Mouse (Mus musculus) CH12.LX (cell line): Measurements from ENCODE around the gene Timd4. TPM values are rescaled to one million over a fixed set of nuclear protein-coding genes. Genes with fewer than 3 reads are reported as not detected.

Experiments used
- DNase-seq: peaks from one replicate; pipeline ENCODE4 v3.0.0-alpha.2; 2013; ENCODE audit errors: extremely low read depth
- H3K27ac ChIP-seq: 2 replicates; pipeline ENCODE4 v1.5.1; 2012; ENCODE audit warnings: low read depth, mild to moderate bottlenecking, control low read depth, moderate library complexity; ENCODE audit not compliant: insufficient read depth
- H3K27me3 ChIP-seq: replicated peaks from 2 replicates; pipeline ENCODE3; 2012; ENCODE audit warnings: inconsistent platforms
- H3K36me3 ChIP-seq, 2 experiments: replicated peaks in 1 of 2; 2 replicates each; pipeline versions ENCODE3 to v1.6.1; 2012; ENCODE audit warnings: inconsistent platforms in 1 of 2, low read length in 1 of 2, mild to moderate bottlenecking in 1 of 2, mixed read lengths in 1 of 2, moderate library complexity in 1 of 2; ENCODE audit not compliant: control insufficient read depth in 1 of 2, insufficient read depth in 1 of 2
- H3K4me1 ChIP-seq, 2 experiments: 2 replicates each; pipeline ENCODE4 v1.6.1; 2012; ENCODE audit warnings: inconsistent platforms in 1 of 2, moderate library complexity in 1 of 2; ENCODE audit not compliant: insufficient read depth in 2 of 2, control insufficient read depth in 1 of 2
- H3K4me2 ChIP-seq: 2 replicates; pipeline ENCODE4 v1.6.1; 2012; ENCODE audit warnings: low read depth, mild to moderate bottlenecking, control low read depth; ENCODE audit not compliant: poor library complexity, insufficient read depth, severe bottlenecking
- H3K4me3 ChIP-seq, 3 experiments: fragments of 150-350 bp in 1 of 3; sonication (generic) in 1 of 3; replicated peaks in 1 of 3; 2 replicates each; pipeline versions ENCODE3 to v1.5.1; 2011 to 2012; ENCODE audit warnings: low read depth in 2 of 3, low read length in 2 of 3, mild to moderate bottlenecking in 2 of 3, moderate library complexity in 2 of 3, control low read depth in 1 of 3, improper control_type of control experiment in 1 of 3, inconsistent platforms in 1 of 3, mixed read lengths in 1 of 3; ENCODE audit not compliant: poor library complexity in 1 of 3
- H3K79me2 ChIP-seq: replicated peaks from 2 replicates; pipeline ENCODE4 v1.6.1; 2012; ENCODE audit warnings: mild to moderate bottlenecking, moderate library complexity; ENCODE audit not compliant: control insufficient read depth, poor library complexity, insufficient read depth, severe bottlenecking; ENCODE audit errors: extremely low read depth
- H3K9ac ChIP-seq: 2 replicates; pipeline ENCODE4 v1.6.1; 2012; ENCODE audit warnings: low read depth, mild to moderate bottlenecking, control low read depth, moderate library complexity; ENCODE audit not compliant: insufficient read depth
- H3K9me3 ChIP-seq: replicated peaks from 2 replicates; pipeline ENCODE3; 2012; ENCODE audit warnings: low read length, inconsistent platforms, mixed read lengths
- BHLHE40 ChIP-seq: IDR thresholded peaks from 2 replicates; pipeline ENCODE4 v1.6.1; 2011; ENCODE audit warnings: mild to moderate bottlenecking, low read depth, low read length, improper control_type of control experiment
- CHD2 ChIP-seq: IDR thresholded peaks from 2 replicates; pipeline ENCODE4 v1.6.1; 2011; ENCODE audit warnings: low read length, improper control_type of control experiment
- CTCF ChIP-seq, 2 experiments: IDR thresholded peaks in 1 of 2; conservative IDR thresholded peaks in 1 of 2; 2 replicates each; pipeline ENCODE4 v1.5.1; 2011 to 2012; ENCODE audit warnings: low read depth in 2 of 2, low read length in 2 of 2, improper control_type of control experiment in 1 of 2, inconsistent platforms in 1 of 2, mild to moderate bottlenecking in 1 of 2, moderate library complexity in 1 of 2
- E2F4 ChIP-seq: IDR thresholded peaks from 2 replicates; pipeline ENCODE4 v1.6.1; 2011; ENCODE audit warnings: low read depth, low read length, improper control_type of control experiment; ENCODE audit not compliant: insufficient replicate concordance
- ELF1 ChIP-seq: IDR thresholded peaks from 2 replicates; pipeline ENCODE4 v1.6.1; 2014; ENCODE audit warnings: low read depth, mild to moderate bottlenecking, inconsistent platforms, low read length, improper control_type of control experiment
- GABPA ChIP-seq: IDR thresholded peaks from 2 replicates; pipeline ENCODE4 v1.6.1; 2012; ENCODE audit warnings: low read depth, low read length, improper control_type of control experiment, inconsistent platforms; ENCODE audit not compliant: insufficient replicate concordance
- HCFC1 ChIP-seq: IDR thresholded peaks from 2 replicates; pipeline ENCODE4 v1.6.1; 2012; ENCODE audit warnings: low read depth, mild to moderate bottlenecking, inconsistent platforms, low read length, improper control_type of control experiment
- IRF4 ChIP-seq: IDR thresholded peaks from 2 replicates; pipeline ENCODE4 v1.6.1; 2014; ENCODE audit warnings: low read depth, mild to moderate bottlenecking, inconsistent platforms, low read length, improper control_type of control experiment
- JUN ChIP-seq: IDR thresholded peaks from 2 replicates; pipeline ENCODE4 v1.6.1; 2011; ENCODE audit warnings: low read depth, mild to moderate bottlenecking, low read length, improper control_type of control experiment, moderate library complexity; ENCODE audit not compliant: insufficient read depth
- JUND ChIP-seq: conservative IDR thresholded peaks from 2 replicates; pipeline ENCODE4 v1.6.1; 2011; ENCODE audit warnings: low read depth, low read length, improper control_type of control experiment
- KAT2A ChIP-seq: IDR thresholded peaks from 2 replicates; pipeline ENCODE4 v1.6.1; 2012; ENCODE audit warnings: low read length, improper control_type of control experiment, inconsistent platforms; ENCODE audit not compliant: insufficient replicate concordance
- MAFK ChIP-seq: IDR thresholded peaks from 2 replicates; pipeline ENCODE4 v1.6.1; 2011; ENCODE audit warnings: low read length, improper control_type of control experiment; ENCODE audit not compliant: insufficient replicate concordance
- MAX ChIP-seq: IDR thresholded peaks from 2 replicates; pipeline ENCODE4 v1.6.1; 2011; ENCODE audit warnings: low read length, improper control_type of control experiment
- MAZ ChIP-seq: IDR thresholded peaks from 2 replicates; pipeline ENCODE4 v1.6.1; 2012; ENCODE audit warnings: low read depth, mild to moderate bottlenecking, inconsistent platforms, low read length, improper control_type of control experiment, moderate library complexity
- MEF2A ChIP-seq: IDR thresholded peaks from 2 replicates; pipeline ENCODE4 v1.6.1; 2014; ENCODE audit warnings: low read depth, mild to moderate bottlenecking, inconsistent platforms, low read length, improper control_type of control experiment, borderline replicate concordance
- MYC ChIP-seq: IDR thresholded peaks from 2 replicates; pipeline ENCODE4 v1.6.1; 2011; ENCODE audit warnings: low read depth, mild to moderate bottlenecking, improper control_type of control experiment, low read length
- NRF1 ChIP-seq: IDR thresholded peaks from 2 replicates; pipeline ENCODE4 v1.6.1; 2014; ENCODE audit warnings: low read depth, mild to moderate bottlenecking, inconsistent platforms, low read length, improper control_type of control experiment, moderate library complexity
- PAX5 ChIP-seq: IDR thresholded peaks from 2 replicates; pipeline ENCODE4 v1.6.1; 2012; ENCODE audit warnings: low read length, inconsistent platforms, mixed read lengths
- POLR2AphosphoS2 ChIP-seq: IDR thresholded peaks from 2 replicates; pipeline ENCODE4 v1.6.1; 2011; ENCODE audit warnings: low read depth, low read length, improper control_type of control experiment
- RAD21 ChIP-seq: IDR thresholded peaks from 2 replicates; pipeline ENCODE4 v1.6.1; 2011; ENCODE audit warnings: low read depth, mild to moderate bottlenecking, low read length, improper control_type of control experiment, moderate library complexity
- RCOR1 ChIP-seq: conservative IDR thresholded peaks from 2 replicates; pipeline ENCODE4 v1.6.1; 2012; ENCODE audit warnings: low read depth, mild to moderate bottlenecking, inconsistent platforms, low read length, improper control_type of control experiment
- SIN3A ChIP-seq: IDR thresholded peaks from 2 replicates; pipeline ENCODE4 v1.6.1; 2012; ENCODE audit warnings: low read length, improper control_type of control experiment, inconsistent platforms
- TBP ChIP-seq: conservative IDR thresholded peaks from 2 replicates; pipeline ENCODE4 v1.6.1; 2011; ENCODE audit warnings: low read depth, low read length, improper control_type of control experiment
- TCF12 ChIP-seq: IDR thresholded peaks from 2 replicates; pipeline ENCODE4 v1.6.1; 2014; ENCODE audit warnings: low read depth, mild to moderate bottlenecking, inconsistent platforms, low read length, improper control_type of control experiment
- UBTF ChIP-seq: IDR thresholded peaks from 2 replicates; pipeline ENCODE4 v1.6.1; 2012; ENCODE audit warnings: low read depth, mild to moderate bottlenecking, inconsistent platforms, low read length, improper control_type of control experiment, moderate library complexity
- USF1 ChIP-seq: IDR thresholded peaks from 2 replicates; pipeline ENCODE4 v1.6.1; 2014; ENCODE audit warnings: low read depth, mild to moderate bottlenecking, inconsistent platforms, low read length, improper control_type of control experiment
- ZC3H11A ChIP-seq: IDR thresholded peaks from 2 replicates; pipeline ENCODE4 v1.6.1; 2012; ENCODE audit warnings: low read depth, mild to moderate bottlenecking, inconsistent platforms, low read length, improper control_type of control experiment
- ZKSCAN1 ChIP-seq: IDR thresholded peaks from 2 replicates; pipeline ENCODE4 v1.6.1; 2012; ENCODE audit warnings: low read depth, inconsistent platforms, low read length, improper control_type of control experiment, borderline replicate concordance
- ZNF384 ChIP-seq: IDR thresholded peaks from 2 replicates; pipeline ENCODE4 v1.6.1; 2012; ENCODE audit warnings: low read depth, low read length, improper control_type of control experiment, inconsistent platforms
- dilution Hi-C: fragments of 300-500 bp; cut with MboI; formaldehyde crosslinking; loops from 2 replicates; pipeline ENCODE4 v1.14.3; 2020; ENCODE audit warnings: low sequenced_read_pairs; ENCODE audit not compliant: extremely low pct_unique_long_range_greater_than_20kb, extremely low pct_ligation_motif_present
- in situ Hi-C: fragments of 300-500 bp; cut with MboI; formaldehyde crosslinking; loops from 3 replicates; pipeline ENCODE4 v1.14.3; 2019; ENCODE audit warnings: low sequenced_read_pairs, low pct_ligation_motif_present, low pct_unique_long_range_greater_than_20kb, mixed read lengths
- polyA plus RNA-seq: library from polyadenylated mRNA; unstranded; fragments of >175 nt; gene quantifications from 2 replicates; pipeline ENCODE4 v1.2.1, GENCODE M21; 2012; ENCODE audit warnings: low read depth; ENCODE audit not compliant: insufficient read length
- total RNA-seq, 2 experiments: library from RNA; depleted of rRNA; stranded (reverse); fragments of 300-350 nt in 1 of 2; fragments of >200 nt in 1 of 2; gene quantifications; 2 replicates each; pipeline ENCODE4 v1.2.3; 2012 to 2014

Timd4 gene
- total and polyA plus RNA-seq, 3 experiments, result not detected

GRCm38 (mm10) chr11:46835080-46835479, 24.5 kb downstream of the Timd4 start:
- dilution Hi-C loops (no loop called here), in situ Hi-C loops (no loop called here)
- H3K4me2 ChIP-seq, result no peak overlapping the region
- H3K4me3 ChIP-seq, result no peak overlapping the region
- H3K9me3 ChIP-seq, result no peaks in the 10 kb centered on the region
- peaks cover 0 to 2% of the 10 kb centered on the region in 2 experiments; a peak in 1 of 4 replicates for H3K4me1 ChIP-seq
- H3K27me3 ChIP-seq, result no peaks in the 10 kb centered on the region
- DNase-seq, result no peak
- H3K79me2 ChIP-seq, result no peaks in the 10 kb centered on the region
- TF ChIP-seq MAX (no peak), ZNF384 (no peak), USF1 (no peak), RAD21 (no peak), HCFC1 (no peak), TBP (no peak), IRF4 (no peak), GABPA (no peak), ZKSCAN1 (no peak), MYC (no peak), CHD2 (no peak), ZC3H11A (no peak), PAX5 (no peak), POLR2AphosphoS2 (no peak), KAT2A (no peak), TCF12 (no peak), SIN3A (no peak), ELF1 (no peak)
- H3K27ac ChIP-seq, result no peak overlapping the region
- H3K36me3 ChIP-seq, result no peaks in the 10 kb centered on the region
- H3K9ac ChIP-seq, result no peak overlapping the region

- no peak overlapping the region for H3K4me2 ChIP-seq
- no peaks in the 10 kb centered on the region for H3K27me3 ChIP-seq
- no peaks in the 10 kb centered on the region for H3K9me3 ChIP-seq
- no peak overlapping the region for H3K4me3 ChIP-seq
- no peaks in the 10 kb centered on the region for H3K79me2 ChIP-seq
- in situ Hi-C loops (no loop called here), dilution Hi-C loops (no loop called here)
- H3K9ac ChIP-seq, result no peak overlapping the region
- H3K27ac ChIP-seq, result no peak overlapping the region
- no peaks in the 10 kb centered on the region for H3K36me3 ChIP-seq
- H3K4me1 ChIP-seq, result peaks cover 0 to 6% of the 10 kb centered on the region in 2 experiments; a peak in 3 of 4 replicates
- no peak for DNase-seq
- TF ChIP-seq MAX (no peak), E2F4 (no peak), TBP (no peak), ELF1 (no peak), RCOR1 (no peak), CTCF (conservative IDR thresholded peaks at IDR 0.05 in 1 of 2, IDR thresholded peaks at IDR 0.05 in 1 of 2; ENCODE audit: low read depth in 2 of 2, low read length in 2 of 2) (no peak), MAZ (no peak), IRF4 (no peak), JUND (no peak), UBTF (no peak), KAT2A (no peak), JUN (no peak), ZNF384 (no peak; the same call in none of the 2 replicates), NRF1 (no peak), MAFK (no peak), BHLHE40 (no peak), USF1 (no peak), ZC3H11A (no peak), MEF2A (no peak)
- TF ChIP-seq, all 38 proteins: peak for 0
Measured at GRCm38 (mm10) chr11:46842015-46842726, 31.6 kb downstream of the Timd4 start.
